ENCODE assay signal across 10 mouse cellular contexts in genomic region chr7:43354893-43355835, GRCm38 (mm10). TPM values are rescaled to one million over a fixed set of nuclear protein-coding genes. Genes with fewer than 3 reads are reported as not detected.
DNase-seq lines count a peak whose midpoint lies in the region; ATAC-seq and TF ChIP-seq lines count a peak whose summit lies in the region.
"Had no signal": no experiment of that assay in that cellular context is flagged by ENCODE, and none has a peak within 500 bp of the region (broad histone marks: within the 10 kb centered on the region; RNA-seq: fewer than 3 reads in every experiment).

No protein-coding gene starts in this region.

- DNase-seq in kidney, adult 11 months, result no peak
- DNase-seq in ES-E14 (ENCODE audit: low read depth, low spot score), result no peak
- peak; percentile 30 for DNase-seq in embryo, embryonic 11 days
- peak; percentile 48 for DNase-seq in limb, embryonic 11.5 days (ENCODE audit: low spot score)
- DNase-seq in gastrocnemius, postnatal 10 days, result no peak
- DNase-seq: cerebellum, adult 9-11 months had no signal

- H3K36me3 ChIP-seq in kidney, embryonic 15.5 days, result no peaks in the 10 kb centered on the region
- H3K36me3 ChIP-seq in ES-E14 (ENCODE audit: control insufficient read depth, insufficient read depth, low read length, poor library complexity, severe bottlenecking), result no peaks in the 10 kb centered on the region
- H3K36me3 ChIP-seq in limb, embryonic 11.5 days (ENCODE audit: control insufficient read depth, insufficient read depth, low read length), result no peaks in the 10 kb centered on the region
- H3K36me3 ChIP-seq: limb, embryonic 15.5 days had no signal

- 9% methylated on average over 12 of the region's 12 CpGs for WGBS in kidney, embryonic 15.5 days
- 4% methylated on average over 12 of the region's 12 CpGs for WGBS in limb, embryonic 11.5 days

- H3K4me1 ChIP-seq in kidney, embryonic 15.5 days, result peaks cover 5% of the 10 kb centered on the region; the same call in 1 of the 2 replicates
- peaks cover 2 to 10% of the 10 kb centered on the region in 2 experiments; a peak in 1 of 4 replicates for H3K4me1 ChIP-seq in ES-E14 (ENCODE audit: control insufficient read depth in 2 of 2, insufficient read depth in 2 of 2, low read length in 2 of 2, poor library complexity in 1 of 2)
- no peaks in the 10 kb centered on the region for H3K4me1 ChIP-seq in limb, embryonic 11.5 days (ENCODE audit: control insufficient read depth, insufficient read depth, low read length)
- H3K4me1 ChIP-seq: limb, embryonic 15.5 days had no signal

- H3K27ac ChIP-seq in kidney, embryonic 15.5 days, result no peak overlapping the region
- no peak overlapping the region for H3K27ac ChIP-seq in ES-E14 (ENCODE audit: insufficient read depth, low read depth, low read length, poor library complexity, severe bottlenecking)
- no peak overlapping the region for H3K27ac ChIP-seq in limb, embryonic 11.5 days (replicated peaks; ENCODE audit: low read depth, low read length)
- H3K27ac ChIP-seq: limb, embryonic 15.5 days had no signal

- no peak overlapping the region for H3K9ac ChIP-seq in kidney, embryonic 15.5 days
- peak overlapping the region; percentile 27; the same call in 1 of the 2 replicates for H3K9ac ChIP-seq in ES-E14 (ENCODE audit: insufficient read depth, low read depth, low read length, poor library complexity, severe bottlenecking)
- H3K9ac ChIP-seq in limb, embryonic 11.5 days (ENCODE audit: low read length), result no peak overlapping the region
- H3K9ac ChIP-seq: limb, embryonic 15.5 days had no signal

- H3K9me3 ChIP-seq in kidney, embryonic 15.5 days (replicated peaks), result no peaks in the 10 kb centered on the region
- no peaks in the 10 kb centered on the region for H3K9me3 ChIP-seq in ES-E14 (ENCODE audit: control insufficient read depth, insufficient read depth, low read depth, low read length)
- no peaks in the 10 kb centered on the region for H3K9me3 ChIP-seq in limb, embryonic 11.5 days (ENCODE audit: control insufficient read depth, low read length)
- H3K9me3 ChIP-seq: limb, embryonic 15.5 days had no signal

- 0 out of 2 replicates have a peak, but pooled peaks have one; percentile 40 for ATAC-seq in kidney, embryonic 15.5 days (replicated peaks; ENCODE audit: low FRiP score)
- peak; percentile 79 for ATAC-seq in limb, embryonic 11.5 days (ENCODE audit: insufficient number of reproducible peaks, low FRiP score, low TSS enrichment, low read depth)
- ATAC-seq in erythroblast, adult 5-6 weeks (replicated peaks; ENCODE audit: low FRiP score, poor library complexity, severe bottlenecking), result no peak
- ATAC-seq in inflammation-experienced regulatory T-cells, adult 6 months, result no peak

- in situ Hi-C loops in ES-E14 (cut with MboI; ENCODE audit: low sequenced_read_pairs in 2 of 2, unreplicated experiment in 2 of 2), result no loop called here

- no peak overlapping the region for H3K4me3 ChIP-seq in kidney, embryonic 15.5 days (replicated peaks)
- H3K4me3 ChIP-seq in ES-E14 (ENCODE audit: insufficient read depth in 1 of 2, low read depth in 1 of 2, low read length in 2 of 2, poor library complexity in 1 of 2, severe bottlenecking in 1 of 2), result peak overlapping the region; percentile 26 to 30; a peak in 2 of 4 replicates
- no peak overlapping the region for H3K4me3 ChIP-seq in limb, embryonic 11.5 days (ENCODE audit: low read depth, low read length)
- H3K4me3 ChIP-seq: limb, embryonic 15.5 days had no signal

- H3K4me2 ChIP-seq in kidney, embryonic 15.5 days, result peak overlapping the region; percentile 21; the same call in 1 of the 2 replicates
- H3K4me2 ChIP-seq in limb, embryonic 11.5 days (ENCODE audit: low read depth, severe bottlenecking), result no peak overlapping the region
- H3K4me2 ChIP-seq: limb, embryonic 15.5 days had no signal

- H3K27me3 ChIP-seq in kidney, embryonic 15.5 days, result no peaks in the 10 kb centered on the region
- H3K27me3 ChIP-seq in limb, embryonic 11.5 days (ENCODE audit: control insufficient read depth, insufficient read depth, low read length), result no peaks in the 10 kb centered on the region
- H3K27me3 ChIP-seq: limb, embryonic 15.5 days had no signal

TF ChIP-seq in ES-E14, 5 proteins besides CTCF, POLR2A, EP300 and RAD21:
- TF ChIP-seq MAFK (IDR thresholded peaks at IDR 0.05; ENCODE audit: insufficient read depth, low read depth, low read length), result no peak

RNA-seq across cellular contexts. Expression of gene Siglecf, which starts 4.0 kb away (rescaled TPM):
- polyA plus RNA-seq in kidney, embryonic 15.5 days (2015; fragmentation: Nextera tagmentation; extraction: Ambion mirVana), result 0.10 and 0.18 TPM in 2 replicates
- 0.49 and 1.1 TPM in 2 replicates for total RNA-seq in ES-E14 (2012; rRNA removed)
- 0.09 and 0.32 TPM in 2 replicates for polyA plus RNA-seq in limb, embryonic 11.5 days (2014; fragmentation: Nextera tagmentation; extraction: Ambion mirVana)
- not detected for total RNA-seq in gastrocnemius, postnatal 10 days (2021)
- 2.3 and 7.7 TPM in 2 replicates for total RNA-seq in erythroblast, adult 5-6 weeks (2015; ENCODE audit: low replicate concordance)
- 6.0 and 6.6 TPM in 2 replicates for total RNA-seq in erythroblast, adult 5-6 weeks (2017; ENCODE audit: low replicate concordance)
- polyA plus RNA-seq in inflammation-experienced regulatory T-cells, adult 6 months (2017; shearing (Covaris generic)), result not detected

RNA-seq across cellular contexts. Expression of gene Zfp715, which starts 42.1 kb away (rescaled TPM):
- 13.1 and 14.1 TPM in 2 replicates for polyA plus RNA-seq in kidney, embryonic 15.5 days (2015; fragmentation: Nextera tagmentation; extraction: Ambion mirVana)
- 12.9 and 13.6 TPM in 2 replicates for total RNA-seq in ES-E14 (2012; rRNA removed)
- 14.0 and 14.3 TPM in 2 replicates for polyA plus RNA-seq in limb, embryonic 11.5 days (2014; fragmentation: Nextera tagmentation; extraction: Ambion mirVana)
- 10 to 100 TPM; 15.6 to 17.0 TPM for total RNA-seq in gastrocnemius, postnatal 10 days (2021)
- total RNA-seq in erythroblast, adult 5-6 weeks (2015; ENCODE audit: low replicate concordance), result 8.2 and 11.7 TPM in 2 replicates
- 2.6 and 3.0 TPM in 2 replicates for total RNA-seq in erythroblast, adult 5-6 weeks (2017; ENCODE audit: low replicate concordance)
- polyA plus RNA-seq in inflammation-experienced regulatory T-cells, adult 6 months (2017; shearing (Covaris generic)), result 10 to 100 TPM; 14.9 to 19.1 (median 18.7) TPM

RNA-seq across cellular contexts. Expression of gene Siglecg, which starts 52.8 kb away (rescaled TPM):
- polyA plus RNA-seq in kidney, embryonic 15.5 days (2015; fragmentation: Nextera tagmentation; extraction: Ambion mirVana), result 1.8 and 2.0 TPM in 2 replicates
- 1.6 and 1.9 TPM in 2 replicates for total RNA-seq in ES-E14 (2012; rRNA removed)
- polyA plus RNA-seq in limb, embryonic 11.5 days (2014; fragmentation: Nextera tagmentation; extraction: Ambion mirVana), result 0.09 TPM in 1 of 2 replicates, not detected in the other
- total RNA-seq in gastrocnemius, postnatal 10 days (2021), result under 1 TPM; 0.14 to 0.59 TPM
- 7.7 and 37.9 TPM in 2 replicates for total RNA-seq in erythroblast, adult 5-6 weeks (2015; ENCODE audit: low replicate concordance)
- total RNA-seq in erythroblast, adult 5-6 weeks (2017; ENCODE audit: low replicate concordance), result 5.2 and 10.9 TPM in 2 replicates
- polyA plus RNA-seq in inflammation-experienced regulatory T-cells, adult 6 months (2017; shearing (Covaris generic)), result 1 to 10 TPM in 2 of 3 experiments, not detected in 1; 1.5 to 2.0 TPM

Comparison
In these comparisons a context has a peak if more than half of its experiments do, and no peak if none do; other contexts are left out.
1. ATAC-seq: peak in kidney, embryonic 15.5 days (single experiment) and limb, embryonic 11.5 days (single experiment); none in erythroblast, adult 5-6 weeks (single experiment) and inflammation-experienced regulatory T-cells, adult 6 months (single experiment).
2. H3K4me3 ChIP-seq: peak in ES-E14 (2 of 2); none in kidney, embryonic 15.5 days (single experiment) and limb, embryonic 11.5 days (single experiment).
3. DNase-seq: peak in embryo, embryonic 11 days (single experiment) and limb, embryonic 11.5 days (single experiment); none in kidney, adult 11 months (single experiment), ES-E14 (single experiment) and gastrocnemius, postnatal 10 days (single experiment).